Mouse (Mus musculus) MEL (cell line): ENCODE measurements around the gene Mob2.

Experiments
- CTCF ChIP-seq, 3 experiments: IDR thresholded peaks in 2 of 3; conservative IDR thresholded peaks in 1 of 3; 2 replicates each; pipeline ENCODE4 v1.5.1; 2011 to 2012; ENCODE audit warnings: low read length in 3 of 3, low read depth in 2 of 3, mild to moderate bottlenecking in 2 of 3, improper control_type of control experiment in 1 of 3, inconsistent platforms in 1 of 3, mixed read lengths in 1 of 3, moderate library complexity in 1 of 3; ENCODE audit not compliant: control insufficient read depth in 1 of 3, insufficient read depth in 1 of 3, poor library complexity in 1 of 3, severe bottlenecking in 1 of 3
- MAFK ChIP-seq: IDR thresholded peaks from 2 replicates; pipeline ENCODE4 v1.6.1; 2011; ENCODE audit warnings: low read depth, mild to moderate bottlenecking, low read length, improper control_type of control experiment, borderline replicate concordance
- MAZ ChIP-seq: IDR thresholded peaks from 2 replicates; pipeline ENCODE4 v1.6.1; 2012; ENCODE audit warnings: low read depth, mild to moderate bottlenecking, inconsistent platforms, low read length, improper control_type of control experiment
- MXI1 ChIP-seq: IDR thresholded peaks from 2 replicates; pipeline ENCODE4 v1.6.1; 2011; ENCODE audit warnings: mild to moderate bottlenecking, low read depth, low read length, improper control_type of control experiment
- POLR2A ChIP-seq, 2 experiments: IDR thresholded peaks; 2 replicates each; pipeline ENCODE4 v1.6.1; 2011 to 2012; ENCODE audit warnings: low read length in 2 of 2, mild to moderate bottlenecking in 2 of 2, control low read depth in 1 of 2, improper control_type of control experiment in 1 of 2, low read depth in 1 of 2, moderate library complexity in 1 of 2; ENCODE audit not compliant: control insufficient read depth in 1 of 2, insufficient read depth in 1 of 2, poor library complexity in 1 of 2
- TCF12 ChIP-seq: IDR thresholded peaks from 2 replicates; pipeline ENCODE4 v1.6.1; 2014; ENCODE audit warnings: low read depth, mild to moderate bottlenecking, inconsistent platforms, low read length, improper control_type of control experiment, moderate library complexity
- UBTF ChIP-seq: IDR thresholded peaks from 2 replicates; pipeline ENCODE4 v1.6.1; 2012; ENCODE audit warnings: low read depth, mild to moderate bottlenecking, inconsistent platforms, low read length, improper control_type of control experiment, moderate library complexity, borderline replicate concordance; ENCODE audit not compliant: insufficient read depth
- USF1 ChIP-seq: IDR thresholded peaks from 2 replicates; pipeline ENCODE4 v1.6.1; 2014; ENCODE audit warnings: low read depth, mild to moderate bottlenecking, inconsistent platforms, low read length, improper control_type of control experiment, moderate library complexity
- ZKSCAN1 ChIP-seq: IDR thresholded peaks from 2 replicates; pipeline ENCODE4 v1.6.1; 2012; ENCODE audit warnings: low read depth, mild to moderate bottlenecking, inconsistent platforms, low read length, improper control_type of control experiment, moderate library complexity

DNA sequence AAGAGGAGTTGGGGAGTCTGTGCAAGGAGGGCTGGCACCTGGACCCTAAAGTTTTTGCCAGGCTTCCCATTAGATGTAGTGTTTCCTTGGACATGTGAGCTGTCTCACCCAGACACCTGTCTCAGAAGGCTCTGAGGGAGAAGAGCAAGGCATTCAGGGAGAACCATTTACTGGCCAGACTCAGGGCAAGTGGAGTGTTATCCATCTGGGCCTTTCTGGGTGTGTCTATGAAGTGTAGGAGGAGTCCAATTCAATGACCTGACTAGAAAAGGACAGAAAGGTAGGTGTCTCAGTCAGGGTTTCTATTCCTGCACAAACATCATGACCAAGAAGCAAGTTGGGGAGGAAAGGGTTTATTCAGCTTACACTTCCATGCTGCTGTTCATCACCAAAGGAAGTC, 10.9 kb upstream of the Mob2 start:
- TF ChIP-seq MAFK (no peak), USF1 (no peak), MAZ (no peak), TCF12 (no peak), CTCF (IDR thresholded peaks at IDR 0.05 in 2 of 3, conservative IDR thresholded peaks at IDR 0.05 in 1 of 3; ENCODE audit: control insufficient read depth in 1 of 3, insufficient read depth in 1 of 3, low read depth in 2 of 3, low read length in 3 of 3, poor library complexity in 1 of 3, severe bottlenecking in 1 of 3) (no peak), POLR2A (IDR thresholded peaks at IDR 0.05; ENCODE audit: control insufficient read depth in 1 of 2, insufficient read depth in 1 of 2, low read depth in 1 of 2, low read length in 2 of 2, poor library complexity in 1 of 2) (no peak), MXI1 (no peak), ZKSCAN1 (no peak), UBTF (no peak)
